Mouse (Mus musculus) bone marrow macrophage, adult 2 months (primary cell): ENCODE measurements at regions not wholly inside any gene's neighbourhood (a gene's known extent, or its start where the extent isn't known, plus 50 kb on each side); places are given as distances from the start of the nearest gene placed in this dataset.

Experiments used
- CTCF ChIP-seq: IDR thresholded peaks from 2 replicates; pipeline ENCODE4 v1.5.1; 2012; ENCODE audit warnings: low read depth, mild to moderate bottlenecking, low read length, moderate library complexity
- POLR2A ChIP-seq: IDR thresholded peaks from 2 replicates; pipeline ENCODE4 v1.6.1; 2012; ENCODE audit warnings: mild to moderate bottlenecking, low read depth, low read length, borderline replicate concordance

DNA sequence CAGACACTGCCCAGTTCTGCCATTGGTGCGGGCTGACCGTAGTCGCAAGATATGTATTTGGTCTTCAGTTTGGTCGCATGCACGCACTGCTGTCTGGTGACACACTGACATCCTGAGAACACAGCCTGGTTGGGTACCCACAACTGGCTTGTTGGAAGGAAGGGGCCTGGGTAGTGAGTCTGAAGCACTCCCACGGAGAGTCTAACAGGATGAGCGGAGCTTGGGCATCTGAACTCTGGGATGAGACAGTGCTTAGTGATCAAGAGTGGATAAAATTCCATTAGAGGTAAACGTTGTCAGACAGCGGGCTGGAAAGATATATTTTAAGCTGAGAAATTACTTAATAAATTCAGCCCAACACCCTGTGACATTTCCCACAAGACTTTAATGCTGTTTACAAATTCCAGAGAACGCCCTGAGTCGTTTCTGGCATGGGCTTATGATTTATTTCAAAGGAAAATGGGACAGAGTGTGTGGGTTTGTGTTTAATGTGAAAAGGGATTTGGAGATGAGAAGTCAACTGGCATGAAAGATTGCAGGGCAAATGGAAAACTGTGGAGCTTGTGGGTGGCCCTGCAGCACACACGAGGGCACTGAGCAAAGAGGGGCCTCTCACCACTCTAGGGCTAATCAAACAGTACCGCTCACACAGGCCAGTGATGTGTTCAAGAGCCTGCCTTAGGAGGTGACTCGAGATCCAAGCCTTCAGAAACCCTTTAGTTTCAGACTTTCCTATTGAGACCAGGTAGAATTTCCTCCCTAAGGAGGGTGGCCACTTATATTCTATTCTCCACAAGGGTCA lies 74.7 kb downstream of the 4930564D02Rik start:
- TF ChIP-seq CTCF = no peak
- TF ChIP-seq POLR2A = no peak
